Mouse (Mus musculus) liver, embryonic 14.5 days (tissue): ENCODE results near the gene Dnajc4. TPM values are rescaled to one million over a fixed set of nuclear protein-coding genes. Genes with fewer than 3 reads are reported as not detected.

ENCODE experiments used
- ATAC-seq: fragments of 200-750 bp; cut with Nextera tagmentation; 2 replicates; pipeline ENCODE4 v1.8.0; 2017; ENCODE audit warnings: moderate number of reproducible peaks, mild to moderate bottlenecking, moderate library complexity; ENCODE audit not compliant: insufficient read depth
- DNase-seq, 3 experiments: peaks; one replicate each; pipeline ENCODE4 v3.0.0-alpha.2; 2012 to 2013; ENCODE audit warnings: low read depth in 3 of 3, low spot score in 3 of 3
- H3K27ac ChIP-seq: fragments of 300-500 bp; sonication (generic); 2 replicates; pipeline ENCODE4 v1.5.1; 2014; ENCODE audit warnings: moderate library complexity, mild to moderate bottlenecking, control low read depth, inconsistent platforms
- H3K27me3 ChIP-seq: fragments of 300-500 bp; sonication (generic); 2 replicates; pipeline ENCODE4 v1.6.1; 2014; ENCODE audit warnings: mild to moderate bottlenecking, low read length, moderate library complexity; ENCODE audit not compliant: control insufficient read depth, insufficient read depth
- H3K36me3 ChIP-seq: fragments of 300-500 bp; sonication (generic); replicated peaks from 2 replicates; pipeline ENCODE4 v1.6.1; 2014; ENCODE audit warnings: low read depth; ENCODE audit not compliant: control insufficient read depth, insufficient read depth
- H3K4me1 ChIP-seq, 2 experiments: fragments of 200-500 bp in 1 of 2; fragments of 300-500 bp in 1 of 2; sonication (generic) in 1 of 2; replicated peaks; 2 replicates each; pipeline ENCODE4 v1.6.1; 2012 to 2014; ENCODE audit warnings: antibody characterized with exemption in 1 of 2, inconsistent platforms in 1 of 2, low read length in 1 of 2; ENCODE audit not compliant: control insufficient read depth in 2 of 2, insufficient read depth in 2 of 2
- H3K4me2 ChIP-seq: fragments of 300-500 bp; sonication (generic); 2 replicates; pipeline ENCODE4 v1.6.1; 2014; ENCODE audit warnings: low read depth, mild to moderate bottlenecking, control low read depth, moderate library complexity
- H3K4me3 ChIP-seq, 2 experiments: fragments of 200-500 bp in 1 of 2; fragments of 300-500 bp in 1 of 2; sonication (generic) in 1 of 2; 2 replicates each; pipeline ENCODE4 v1.5.1; 2012 to 2014; ENCODE audit warnings: low read depth in 2 of 2, low read length in 2 of 2, mild to moderate bottlenecking in 2 of 2, control low read depth in 1 of 2, inconsistent platforms in 1 of 2, moderate library complexity in 1 of 2; ENCODE audit not compliant: insufficient read depth in 1 of 2
- H3K9ac ChIP-seq: fragments of 300-500 bp; sonication (generic); replicated peaks from 2 replicates; pipeline ENCODE4 v1.6.1; 2014; ENCODE audit warnings: mild to moderate bottlenecking, control low read depth, moderate library complexity
- H3K9me3 ChIP-seq: fragments of 300-500 bp; sonication (generic); 2 replicates; pipeline ENCODE4 v1.6.1; 2016; ENCODE audit warnings: low read length, mixed read lengths; ENCODE audit not compliant: control insufficient read depth
- CTCF ChIP-seq: IDR thresholded peaks from 2 replicates; pipeline ENCODE4 v1.5.1; 2016; ENCODE audit warnings: antibody characterized with exemption, low read depth, control low read depth
- EP300 ChIP-seq: IDR thresholded peaks from 2 replicates; pipeline ENCODE4 v1.6.1; 2016; ENCODE audit warnings: antibody characterized with exemption, low read depth
- WGBS: fragments of 180-500 bp; shearing (Covaris S2); extraction: QIAGEN DNeasy Blood & Tissue Kit; methylation state at CpG from one replicate; pipeline ENCODE4 v1.1.7; 2014; ENCODE audit not compliant: insufficient replicate concordance; 5-methylcytosine and 5-hydroxymethylcytosine counted together
- polyA plus RNA-seq, 2 experiments: library from polyadenylated mRNA; depleted of rRNA in 1 of 2; stranded (reverse) in 1 of 2; unstranded in 1 of 2; fragments of >200 nt; fragmentation: Nextera tagmentation in 1 of 2; extraction: Ambion mirVana in 1 of 2; gene quantifications; 2 replicates each; pipeline versions ENCODE4 v1.2.1 to v1.2.3; 2012 to 2014

Gene Dnajc4
- polyA plus RNA-seq, 2 experiments: 8.6 to 10.0 TPM

DNA sequence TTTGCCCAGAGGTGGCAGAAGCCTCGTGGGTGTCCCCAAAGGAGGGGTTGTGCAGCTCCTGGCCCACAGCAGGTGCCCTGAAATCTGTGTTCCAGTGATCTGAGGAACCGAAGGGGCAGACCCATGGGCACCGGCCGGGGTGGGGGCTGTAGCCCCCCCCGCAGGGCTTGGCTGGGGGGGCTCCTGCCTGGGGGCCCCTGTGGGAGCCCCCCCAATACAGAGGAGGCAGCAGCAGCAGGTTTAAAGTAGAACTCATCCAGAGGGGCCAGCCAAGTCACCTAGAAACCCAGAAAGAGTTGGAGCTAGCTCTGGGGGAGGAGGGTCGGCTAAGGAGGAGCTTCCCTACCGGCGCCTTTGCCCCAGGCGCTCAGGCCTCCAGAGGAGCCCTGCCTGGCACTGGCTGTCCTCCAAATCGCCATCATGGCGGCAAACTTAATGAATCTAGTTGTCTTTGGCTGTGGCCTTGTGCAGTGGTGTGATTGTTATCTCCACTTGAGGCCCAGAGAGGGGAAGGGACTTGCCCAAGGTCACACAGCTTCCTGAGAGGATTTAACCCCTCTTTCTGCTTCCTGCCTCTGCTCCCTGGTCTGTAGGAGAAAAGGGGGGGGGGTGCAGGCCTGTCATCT lies 21.8 kb downstream of the Dnajc4 start:
- Histone ChIP-seq H3K9ac (no peak overlapping the region; the same call in none of the 2 replicates), H3K36me3 (no peaks in the 10 kb centered on the region), H3K9me3 (no peaks in the 10 kb centered on the region), H3K4me1 (peaks cover 24% of the 10 kb centered on the region in 2 experiments), H3K4me3 (peak overlapping the region in 1 of 2 experiments; percentile 66; a peak in 2 of 4 replicates), H3K27ac (no peak overlapping the region), H3K27me3 (peaks cover 3% of the 10 kb centered on the region; the same call in 1 of the 2 replicates), H3K4me2 (peak overlapping the region; percentile 91)
- DNase-seq (no peak), ATAC-seq (no peak)
- TF ChIP-seq EP300 (no peak), CTCF (no peak)
- WGBS: 27% methylated on average over 11 of the region's 11 CpGs

DNA sequence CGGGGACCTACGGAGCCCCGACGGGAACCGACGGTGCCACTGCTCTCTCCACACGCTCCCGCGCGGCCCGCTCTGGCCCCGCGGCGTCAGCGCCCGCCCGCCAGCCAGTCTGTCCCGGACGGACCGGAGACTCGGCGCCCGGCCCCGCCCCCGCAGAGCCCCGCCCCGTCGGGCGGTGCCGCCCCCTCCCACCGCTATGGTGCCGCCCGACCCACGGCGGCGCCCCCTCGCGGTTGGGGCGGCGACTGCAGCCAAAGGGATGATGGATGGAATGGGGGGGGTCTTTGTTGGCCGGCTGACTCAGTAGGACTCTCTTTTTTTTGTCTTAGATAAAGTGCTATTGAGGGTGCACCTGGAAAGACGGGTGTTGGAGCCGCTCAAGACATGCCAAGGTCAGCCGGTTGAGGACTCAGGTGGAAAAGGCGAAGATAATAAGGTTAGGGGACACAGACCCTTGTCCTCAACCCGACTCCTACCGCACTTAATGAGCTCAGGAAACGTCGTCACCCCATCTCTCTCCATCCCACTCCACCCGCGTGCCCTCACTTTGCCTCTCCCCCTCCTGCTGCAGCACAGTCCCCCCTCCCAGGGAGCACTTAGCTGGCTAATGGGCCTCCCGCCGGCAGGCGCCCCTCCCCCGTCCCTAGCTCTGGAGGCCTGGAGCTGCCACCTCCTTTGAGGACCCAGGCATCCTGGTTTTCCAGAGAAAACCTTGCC lies 22.5 kb downstream of the Dnajc4 start:
- Histone ChIP-seq H3K4me2 (peak overlapping the region; percentile 91), H3K36me3 (no peaks in the 10 kb centered on the region), H3K4me3 (peak overlapping the region; percentile 53 to 66), H3K27me3 (peaks cover 3% of the 10 kb centered on the region; the same call in 1 of the 2 replicates), H3K4me1 (peaks cover 24% of the 10 kb centered on the region in 2 experiments), H3K9me3 (no peaks in the 10 kb centered on the region), H3K27ac (no peak overlapping the region), H3K9ac (peak overlapping the region; percentile 64)
- TF ChIP-seq CTCF (peak; percentile 79), EP300 (no peak)
- 1% methylated on average over 55 of the region's 55 CpGs for WGBS
- DNase-seq (no peak), ATAC-seq (peak; percentile 76)

GRCm38 (mm10) chr19:6969291-6969664 lies 23.1 kb downstream of the Dnajc4 start:
- no peak overlapping the region for H3K27ac ChIP-seq
- H3K4me2 ChIP-seq: peak overlapping the region; percentile 91
- peaks cover 24% of the 10 kb centered on the region in 2 experiments for H3K4me1 ChIP-seq

DNA sequence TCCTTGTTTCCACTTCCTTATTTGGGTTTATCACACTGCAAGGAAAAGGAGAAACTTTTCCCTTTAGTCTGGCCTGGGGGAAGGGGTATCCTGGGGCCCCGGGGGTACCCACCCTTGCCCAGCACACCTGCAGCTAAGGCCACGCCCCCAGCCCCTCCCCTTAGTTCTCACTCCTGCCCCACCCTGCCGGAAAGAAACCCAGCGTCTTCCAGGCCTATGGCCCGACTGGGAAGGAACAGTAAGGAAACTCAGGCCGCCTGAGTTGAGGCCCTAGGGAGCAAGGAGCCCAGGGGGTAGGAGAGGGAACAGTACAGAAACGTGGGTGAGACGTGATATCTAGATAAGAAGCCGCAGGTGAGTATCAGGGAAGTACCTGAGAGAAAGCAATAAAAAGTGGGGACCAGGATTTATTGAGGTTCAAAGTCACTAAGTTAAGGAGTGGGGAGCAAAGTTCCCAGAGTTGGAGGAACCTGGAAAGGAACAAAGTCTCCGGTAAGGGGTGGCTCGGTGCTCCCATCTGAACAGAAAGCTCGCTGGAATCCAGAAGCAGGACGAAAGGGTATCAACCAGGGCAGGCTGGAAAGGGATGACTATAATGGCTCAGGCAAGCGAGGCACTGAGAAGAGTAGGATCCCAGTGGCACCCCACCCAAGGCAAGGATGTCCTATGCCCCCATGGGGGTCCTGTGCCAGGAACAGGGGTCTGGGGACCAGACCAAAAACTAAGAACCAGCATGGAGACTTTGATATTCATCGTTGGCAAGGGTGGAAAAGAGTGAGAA lies 23.7 kb downstream of the Dnajc4 start:
- DNase-seq: no peak
- Histone ChIP-seq H3K27ac (no peak overlapping the region), H3K36me3 (no peaks in the 10 kb centered on the region), H3K27me3 (peaks cover 3% of the 10 kb centered on the region; the same call in 1 of the 2 replicates), H3K9ac (no peak overlapping the region), H3K4me3 (peak overlapping the region; percentile 53 to 66), H3K4me2 (peak overlapping the region; percentile 91), H3K9me3 (no peaks in the 10 kb centered on the region), H3K4me1 (peaks cover 19 to 20% of the 10 kb centered on the region in 2 experiments)
- TF ChIP-seq EP300 (no peak), CTCF (no peak)
- no peak for ATAC-seq
- 10% methylated on average over 15 of the region's 15 CpGs for WGBS

More at GRCm38 (mm10) chr19:6969291-6969664, 23.1 kb downstream of the Dnajc4 start:
- ATAC-seq (no peak), DNase-seq (no peak)
- Histone ChIP-seq H3K9ac (peak overlapping the region; percentile 64), H3K4me3 (peak overlapping the region; percentile 53 to 66), H3K36me3 (no peaks in the 10 kb centered on the region), H3K27me3 (peaks cover 3% of the 10 kb centered on the region; the same call in 1 of the 2 replicates), H3K9me3 (no peaks in the 10 kb centered on the region)
- under 1% methylated on average over 20 of the region's 20 CpGs for WGBS
- TF ChIP-seq EP300 (no peak), CTCF (no peak)

DNA sequence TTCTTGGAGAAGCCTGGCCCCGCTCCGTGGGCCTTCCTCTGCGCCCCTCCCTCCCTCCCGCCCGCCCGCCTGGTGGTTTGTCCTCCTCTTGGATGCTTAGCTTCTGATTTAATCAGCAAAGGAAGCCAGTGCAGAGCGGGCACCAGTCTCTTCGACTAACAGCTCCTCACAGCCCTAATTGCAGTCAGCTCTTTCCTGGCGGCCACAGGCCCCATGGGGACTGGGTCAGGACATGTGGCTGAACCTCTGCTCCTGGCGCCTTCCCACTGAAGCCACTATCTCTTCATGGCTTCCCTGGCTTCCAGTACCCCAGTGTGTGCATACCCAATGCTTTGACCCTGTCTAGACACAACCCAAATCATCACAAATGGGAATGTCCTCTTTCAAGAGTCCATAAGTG lies 35.9 kb downstream of the Dnajc4 start:
- no peak for DNase-seq
- no peaks in the 10 kb centered on the region for H3K36me3 ChIP-seq
- TF ChIP-seq CTCF (no peak), EP300 (no peak)
- no peak overlapping the region for H3K4me3 ChIP-seq
- H3K4me2 ChIP-seq: no peak overlapping the region
- no peak overlapping the region for H3K9ac ChIP-seq
- H3K4me1 ChIP-seq: peaks cover 8 to 9% of the 10 kb centered on the region in 2 experiments
- H3K9me3 ChIP-seq: no peaks in the 10 kb centered on the region
- no peaks in the 10 kb centered on the region for H3K27me3 ChIP-seq
- no peak overlapping the region for H3K27ac ChIP-seq
- no peak for ATAC-seq
- 67% methylated on average over 10 of the region's 10 CpGs for WGBS
